Mouse (Mus musculus) kidney, embryonic 14.5 days (tissue): Measurements from ENCODE around the gene Mapkapk2. TPM values are rescaled to one million over a fixed set of nuclear protein-coding genes. Genes with fewer than 3 reads are reported as not detected.

Experiments used
- ATAC-seq: fragments of 200-750 bp; cut with Nextera tagmentation; 2 replicates; pipeline ENCODE4 v1.8.0; 2017; ENCODE audit warnings: moderate number of reproducible peaks, mild to moderate bottlenecking, moderate TSS enrichment, moderate library complexity; ENCODE audit not compliant: low FRiP score, low TSS enrichment
- H3K27ac ChIP-seq: fragments of 300-500 bp; sonication (generic); 2 replicates; pipeline ENCODE4 v1.5.1; 2014; ENCODE audit warnings: low read depth, mild to moderate bottlenecking, low read length, moderate library complexity, mixed read lengths
- H3K27me3 ChIP-seq: fragments of 300-500 bp; sonication (generic); 2 replicates; pipeline ENCODE4 v1.6.1; 2014; ENCODE audit warnings: mild to moderate bottlenecking, low read length; ENCODE audit not compliant: control insufficient read depth, insufficient read depth
- H3K36me3 ChIP-seq: fragments of 300-500 bp; sonication (generic); 2 replicates; pipeline ENCODE4 v1.6.1; 2014; ENCODE audit warnings: low read length, mixed read lengths; ENCODE audit not compliant: control insufficient read depth, insufficient read depth
- H3K4me1 ChIP-seq: fragments of 300-500 bp; sonication (generic); 2 replicates; pipeline ENCODE4 v1.6.1; 2014; ENCODE audit warnings: low read length, mixed read lengths; ENCODE audit not compliant: control insufficient read depth, insufficient read depth
- H3K4me2 ChIP-seq: fragments of 300-500 bp; sonication (generic); replicated peaks from 2 replicates; pipeline ENCODE4 v1.6.1; 2014; ENCODE audit warnings: low read depth, mild to moderate bottlenecking, low read length
- H3K4me3 ChIP-seq: fragments of 300-500 bp; sonication (generic); 2 replicates; pipeline ENCODE4 v1.5.1; 2014; ENCODE audit warnings: mild to moderate bottlenecking, low read length
- H3K9ac ChIP-seq: fragments of 300-500 bp; sonication (generic); 2 replicates; pipeline ENCODE4 v1.6.1; 2014; ENCODE audit warnings: low read depth, mild to moderate bottlenecking, low read length, moderate library complexity
- H3K9me3 ChIP-seq: fragments of 300-500 bp; sonication (generic); 2 replicates; pipeline ENCODE4 v1.6.1; 2016; ENCODE audit warnings: low read length; ENCODE audit not compliant: control insufficient read depth
- WGBS: fragments of 180-500 bp; shearing (Covaris S2); extraction: QIAGEN DNeasy Blood & Tissue Kit; methylation state at CpG from one replicate; pipeline ENCODE4 v1.1.7; 2014; 5-methylcytosine and 5-hydroxymethylcytosine counted together
- polyA plus RNA-seq: library from polyadenylated mRNA; unstranded; fragments of >200 nt; fragmentation: Nextera tagmentation; extraction: Ambion mirVana; gene quantifications from 2 replicates; pipeline ENCODE4 v1.2.1, GENCODE M21; 2014

The Mapkapk2 gene
- polyA plus RNA-seq, 1 experiment from 2014 or later, result 62.8 TPM

DNA sequence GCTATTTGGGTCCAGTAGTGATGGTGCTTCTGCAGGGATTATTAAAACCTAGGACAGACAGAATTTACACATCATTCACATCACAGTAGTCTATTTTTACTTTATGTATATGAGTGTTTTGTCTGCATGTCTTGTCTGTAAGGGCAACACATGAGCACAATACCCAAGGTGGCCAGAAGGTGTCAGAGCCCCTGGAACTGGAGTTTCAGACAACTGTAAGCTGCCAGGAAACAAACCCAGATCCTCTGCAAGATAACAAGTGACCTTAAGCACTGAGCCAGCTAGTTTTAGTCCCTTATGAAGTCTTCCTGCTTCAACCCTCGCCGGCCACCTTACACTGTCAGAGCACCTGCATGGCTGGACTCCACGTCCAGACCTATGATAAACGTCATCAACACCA lies 17.9 kb downstream of the Mapkapk2 start:
- Histone ChIP-seq H3K4me3 (no peak overlapping the region), H3K36me3 (no peaks in the 10 kb centered on the region), H3K4me2 (no peak overlapping the region), H3K4me1 (peaks cover 50% of the 10 kb centered on the region), H3K9ac (no peak overlapping the region), H3K27ac (no peak overlapping the region), H3K9me3 (no peaks in the 10 kb centered on the region), H3K27me3 (no peaks in the 10 kb centered on the region)
- WGBS, result 75% methylated on average over 4 of the region's 4 CpGs
- ATAC-seq, result no peak

DNA sequence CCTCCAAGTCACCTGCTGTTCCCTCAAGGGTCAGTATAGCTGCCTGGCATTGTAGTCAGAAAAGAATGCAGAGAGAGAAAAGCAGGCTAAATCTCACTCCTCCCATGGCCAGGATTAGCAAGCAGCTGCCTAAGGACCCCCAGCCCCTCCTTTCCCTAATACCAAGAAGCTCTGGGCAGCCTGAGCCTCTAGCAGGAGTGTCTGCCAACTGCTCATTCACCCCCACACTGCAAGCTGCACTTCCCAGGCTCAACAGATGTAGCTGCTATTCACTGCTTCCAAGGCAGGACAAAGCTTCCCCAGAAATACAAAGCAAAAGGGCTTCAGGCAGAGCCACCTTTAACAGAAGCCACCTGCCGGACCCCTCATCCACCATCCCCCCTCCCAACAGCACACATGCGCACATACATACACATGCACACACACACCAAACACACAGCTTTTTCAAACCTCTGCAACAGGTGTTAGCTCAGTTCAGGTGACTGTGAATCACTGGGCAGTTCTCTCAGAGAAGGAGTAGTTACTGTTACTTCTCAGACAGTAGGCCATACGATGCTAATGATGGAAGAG lies 18.8 kb downstream of the Mapkapk2 start:
- WGBS, result 69% methylated on average over 3 of the region's 3 CpGs
- Histone ChIP-seq H3K4me3 (no peak overlapping the region), H3K9me3 (no peaks in the 10 kb centered on the region), H3K4me1 (peaks cover 49% of the 10 kb centered on the region), H3K4me2 (no peak overlapping the region), H3K9ac (no peak overlapping the region), H3K27ac (no peak overlapping the region), H3K36me3 (no peaks in the 10 kb centered on the region), H3K27me3 (no peaks in the 10 kb centered on the region)
- no peak for ATAC-seq

DNA sequence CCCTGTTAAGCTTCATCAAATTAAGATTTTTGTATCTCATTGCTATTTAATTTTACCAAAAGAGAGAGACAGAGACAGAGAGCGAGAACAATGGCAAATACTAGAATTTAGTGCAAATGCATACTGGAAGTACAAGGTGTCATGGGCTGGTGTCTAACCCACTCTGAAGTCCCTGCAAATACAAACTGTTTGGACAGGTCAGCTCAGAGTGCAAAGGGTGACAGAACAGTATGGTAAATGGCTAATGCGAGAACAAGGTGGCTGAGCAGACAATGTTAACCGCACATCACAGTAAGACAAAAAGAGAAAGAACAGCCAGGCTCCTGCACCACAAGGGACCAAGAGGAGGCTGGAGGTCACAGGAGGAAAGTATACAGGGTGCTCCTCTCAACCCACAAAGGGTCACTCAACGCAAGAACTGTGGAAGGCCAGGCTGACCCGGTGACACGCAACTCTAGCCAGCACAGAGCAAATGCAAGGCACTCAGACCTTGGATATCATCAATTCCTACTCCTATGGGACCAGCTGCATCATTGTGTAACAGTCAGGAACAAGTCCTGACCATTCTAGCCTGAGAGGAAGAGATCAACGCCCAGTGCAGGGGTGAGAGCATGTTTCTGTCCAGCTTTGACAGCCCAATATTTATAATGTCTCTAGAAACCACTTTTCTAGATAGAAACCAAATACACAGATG lies 22.4 kb downstream of the Mapkapk2 start:
- Histone ChIP-seq H3K9me3 (no peaks in the 10 kb centered on the region), H3K36me3 (no peaks in the 10 kb centered on the region), H3K4me2 (no peak overlapping the region), H3K27me3 (no peaks in the 10 kb centered on the region), H3K4me3 (no peak overlapping the region), H3K27ac (no peak overlapping the region), H3K9ac (no peak overlapping the region), H3K4me1 (peaks cover 39% of the 10 kb centered on the region)
- 75% methylated on average over 7 of the region's 7 CpGs for WGBS
- no peak for ATAC-seq

DNA sequence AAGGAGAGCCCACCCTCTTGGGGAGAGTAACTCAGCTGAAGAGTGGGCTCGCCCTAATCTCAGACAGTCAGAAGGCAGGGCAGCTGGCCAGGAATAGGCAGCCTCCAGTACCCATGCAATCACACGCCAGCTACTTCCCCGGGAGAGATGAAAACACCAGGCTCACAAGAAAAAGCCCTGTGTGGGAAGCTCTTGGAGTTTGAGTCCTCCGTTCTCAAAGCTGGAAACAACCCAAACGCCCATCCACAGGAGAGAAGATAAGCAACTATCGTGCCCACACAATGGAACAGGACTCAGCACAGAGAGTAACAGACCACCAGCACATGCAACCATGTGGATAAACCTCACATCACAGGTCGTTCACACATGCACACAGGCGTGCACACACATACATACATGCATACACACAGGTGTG lies 23.1 kb downstream of the Mapkapk2 start:
- ATAC-seq, result no peak
- Histone ChIP-seq H3K4me2 (no peak overlapping the region), H3K4me1 (peaks cover 39% of the 10 kb centered on the region), H3K9me3 (no peaks in the 10 kb centered on the region), H3K36me3 (no peaks in the 10 kb centered on the region), H3K9ac (no peak overlapping the region), H3K4me3 (no peak overlapping the region), H3K27me3 (no peaks in the 10 kb centered on the region), H3K27ac (no peak overlapping the region)
- WGBS, result 81% methylated on average over 8 of the region's 8 CpGs

DNA sequence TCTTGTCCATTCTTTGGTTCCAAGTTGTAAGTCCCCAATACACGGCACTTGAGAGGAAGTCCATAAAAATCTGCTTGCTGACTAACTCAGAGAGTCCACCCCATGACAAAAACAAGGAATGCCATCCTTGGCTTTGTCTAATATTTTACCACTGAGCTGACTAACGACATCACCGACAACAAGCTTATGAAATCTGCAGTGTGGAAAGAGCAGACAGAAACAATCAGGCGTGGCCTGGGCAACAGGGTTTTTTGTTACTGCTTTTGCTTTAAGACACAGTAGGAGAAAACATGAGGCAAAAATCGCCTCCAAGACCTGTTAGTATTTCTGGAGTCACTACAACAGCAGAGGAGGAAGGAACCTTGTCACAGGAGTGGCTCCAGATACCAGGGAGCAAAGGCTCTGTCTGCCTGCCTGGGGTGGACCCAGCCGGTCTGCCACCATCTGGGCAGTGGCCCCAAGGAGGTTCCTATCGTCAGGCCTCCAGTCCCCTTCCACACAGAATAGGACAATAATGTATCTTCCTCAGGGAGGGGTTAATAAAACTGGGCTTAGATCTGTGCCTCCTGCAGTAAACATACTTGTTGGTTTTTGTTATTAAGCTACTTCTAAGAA lies 25.1 kb downstream of the Mapkapk2 start:
- H3K9ac ChIP-seq, result no peak overlapping the region
- 88% methylated on average over 7 of the region's 7 CpGs for WGBS
- H3K4me3 ChIP-seq, result no peak overlapping the region
- peaks cover 34% of the 10 kb centered on the region for H3K4me1 ChIP-seq
- no peak overlapping the region for H3K27ac ChIP-seq
- H3K27me3 ChIP-seq, result no peaks in the 10 kb centered on the region
- H3K36me3 ChIP-seq, result no peaks in the 10 kb centered on the region
- H3K9me3 ChIP-seq, result no peaks in the 10 kb centered on the region
- H3K4me2 ChIP-seq, result no peak overlapping the region
- no peak for ATAC-seq

DNA sequence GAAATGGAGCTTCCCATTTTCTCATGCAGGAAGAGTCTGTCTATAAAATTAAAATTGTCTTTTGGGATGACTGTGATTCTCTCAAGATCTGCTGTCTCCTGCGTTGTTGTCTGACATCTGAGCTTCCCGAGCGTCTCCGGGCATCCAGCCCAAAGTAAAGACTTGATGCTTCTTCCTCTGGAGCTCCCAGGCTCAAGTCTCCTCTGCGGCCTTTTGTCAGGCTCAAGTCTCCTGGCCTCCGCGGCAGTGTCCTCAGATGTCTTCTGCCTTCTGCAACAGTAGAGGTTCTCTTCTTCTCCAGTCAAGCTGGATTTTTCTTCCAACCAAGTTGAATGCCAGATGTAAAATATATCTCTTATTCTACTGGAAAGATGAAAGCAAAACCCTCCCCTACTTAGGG lies 28.6 kb downstream of the Mapkapk2 start:
- H3K36me3 ChIP-seq, result no peaks in the 10 kb centered on the region
- H3K4me1 ChIP-seq, result peaks cover 15% of the 10 kb centered on the region
- no peak overlapping the region for H3K27ac ChIP-seq
- no peak overlapping the region for H3K4me2 ChIP-seq
- no peaks in the 10 kb centered on the region for H3K9me3 ChIP-seq
- no peak overlapping the region for H3K9ac ChIP-seq
- H3K27me3 ChIP-seq, result no peaks in the 10 kb centered on the region
- ATAC-seq, result no peak
- 83% methylated on average over 7 of the region's 7 CpGs for WGBS
- no peak overlapping the region for H3K4me3 ChIP-seq

DNA sequence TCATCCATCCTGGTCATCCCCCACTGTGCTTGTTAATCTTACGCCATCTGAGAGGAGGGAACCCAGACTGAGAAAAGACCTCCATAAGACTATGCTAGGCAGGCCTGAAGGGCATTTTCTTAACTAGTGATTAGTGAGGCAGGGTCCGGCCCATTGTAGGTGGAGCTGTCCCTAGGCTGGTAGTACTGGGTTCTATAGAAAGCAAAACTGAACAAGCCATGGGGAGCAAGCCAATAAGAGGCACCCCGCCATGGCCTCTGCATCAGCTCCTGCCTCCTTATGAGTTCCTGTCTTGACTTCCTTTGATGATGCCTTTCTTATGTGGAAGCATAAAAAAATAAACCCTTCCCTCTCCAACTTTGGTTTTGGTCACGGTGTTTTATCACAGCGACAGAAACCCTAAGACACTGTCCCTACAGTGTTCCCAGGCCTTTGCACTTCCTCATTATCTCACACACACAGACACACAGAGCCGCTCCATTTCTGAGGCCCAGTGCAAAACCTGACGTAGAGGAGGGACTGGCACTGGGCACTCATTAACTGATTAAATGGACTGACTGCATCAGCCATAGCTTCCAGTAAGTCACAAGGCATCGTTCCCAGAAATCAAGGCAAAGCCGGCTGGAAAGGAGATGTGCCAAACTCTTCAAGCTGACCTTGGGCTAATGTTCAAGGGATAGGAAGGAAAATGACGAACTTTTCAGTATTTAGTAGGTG lies 29.5 kb downstream of the Mapkapk2 start:
- WGBS, result 92% methylated on average over 10 of the region's 10 CpGs
- H3K9me3 ChIP-seq, result no peaks in the 10 kb centered on the region
- no peak overlapping the region for H3K4me2 ChIP-seq
- no peak overlapping the region for H3K9ac ChIP-seq
- no peak overlapping the region for H3K27ac ChIP-seq
- H3K4me3 ChIP-seq, result no peak overlapping the region
- ATAC-seq, result no peak
- H3K27me3 ChIP-seq, result no peaks in the 10 kb centered on the region
- H3K4me1 ChIP-seq, result peaks cover 11% of the 10 kb centered on the region
- H3K36me3 ChIP-seq, result no peaks in the 10 kb centered on the region

DNA sequence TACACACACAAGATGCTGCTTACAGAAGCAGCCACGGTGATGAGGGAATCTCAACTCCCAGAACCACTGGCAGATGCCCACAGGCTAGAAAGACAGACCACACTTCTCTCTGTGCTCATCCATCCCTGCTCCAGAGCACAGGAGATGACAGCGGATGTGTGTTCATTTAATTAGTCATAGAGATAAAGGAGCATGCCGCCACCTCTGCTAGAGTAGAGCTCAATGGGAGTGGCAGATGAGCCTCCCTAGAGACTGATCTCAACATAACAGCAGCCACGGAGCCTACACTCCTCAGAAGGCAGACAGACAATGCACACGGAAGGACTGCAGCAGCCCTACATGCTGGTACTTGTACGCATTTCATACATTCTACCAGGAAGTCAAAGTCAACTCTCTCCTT lies 33.4 kb downstream of the Mapkapk2 start:
- no peak overlapping the region for H3K4me3 ChIP-seq
- no peak overlapping the region for H3K27ac ChIP-seq
- H3K4me1 ChIP-seq, result peaks cover 24% of the 10 kb centered on the region
- WGBS, result 76% methylated on average over 6 of the region's 6 CpGs
- H3K9ac ChIP-seq, result no peak overlapping the region
- H3K9me3 ChIP-seq, result no peaks in the 10 kb centered on the region
- no peak overlapping the region for H3K4me2 ChIP-seq
- H3K27me3 ChIP-seq, result no peaks in the 10 kb centered on the region
- ATAC-seq, result no peak
- no peaks in the 10 kb centered on the region for H3K36me3 ChIP-seq

DNA sequence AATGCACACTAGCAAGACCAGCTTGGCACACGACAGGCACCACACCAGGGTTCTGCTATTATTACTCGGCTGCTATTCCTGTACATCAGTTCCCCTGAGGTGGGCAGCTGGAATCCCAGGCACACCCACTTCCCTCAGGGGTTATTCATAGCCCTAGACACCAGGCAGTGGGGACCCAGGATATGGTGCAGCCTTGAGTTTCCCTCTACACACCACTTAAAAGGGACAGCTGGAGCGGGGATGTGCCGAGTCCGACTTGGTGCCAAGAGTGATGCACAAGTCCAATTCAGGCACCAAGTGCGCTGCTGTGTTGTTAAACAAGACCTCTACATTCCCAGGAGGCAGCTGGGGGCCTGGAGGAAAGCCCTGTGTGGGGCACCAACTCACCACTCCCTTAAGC lies 34.8 kb downstream of the Mapkapk2 start:
- Histone ChIP-seq H3K27ac (no peak overlapping the region), H3K36me3 (peaks cover 4% of the 10 kb centered on the region), H3K9ac (no peak overlapping the region), H3K4me1 (peaks cover 32% of the 10 kb centered on the region), H3K27me3 (no peaks in the 10 kb centered on the region), H3K9me3 (no peaks in the 10 kb centered on the region), H3K4me3 (no peak overlapping the region), H3K4me2 (no peak overlapping the region)
- no peak for ATAC-seq
- 83% methylated on average over 6 of the region's 6 CpGs for WGBS
